In the genomic region with DNA sequence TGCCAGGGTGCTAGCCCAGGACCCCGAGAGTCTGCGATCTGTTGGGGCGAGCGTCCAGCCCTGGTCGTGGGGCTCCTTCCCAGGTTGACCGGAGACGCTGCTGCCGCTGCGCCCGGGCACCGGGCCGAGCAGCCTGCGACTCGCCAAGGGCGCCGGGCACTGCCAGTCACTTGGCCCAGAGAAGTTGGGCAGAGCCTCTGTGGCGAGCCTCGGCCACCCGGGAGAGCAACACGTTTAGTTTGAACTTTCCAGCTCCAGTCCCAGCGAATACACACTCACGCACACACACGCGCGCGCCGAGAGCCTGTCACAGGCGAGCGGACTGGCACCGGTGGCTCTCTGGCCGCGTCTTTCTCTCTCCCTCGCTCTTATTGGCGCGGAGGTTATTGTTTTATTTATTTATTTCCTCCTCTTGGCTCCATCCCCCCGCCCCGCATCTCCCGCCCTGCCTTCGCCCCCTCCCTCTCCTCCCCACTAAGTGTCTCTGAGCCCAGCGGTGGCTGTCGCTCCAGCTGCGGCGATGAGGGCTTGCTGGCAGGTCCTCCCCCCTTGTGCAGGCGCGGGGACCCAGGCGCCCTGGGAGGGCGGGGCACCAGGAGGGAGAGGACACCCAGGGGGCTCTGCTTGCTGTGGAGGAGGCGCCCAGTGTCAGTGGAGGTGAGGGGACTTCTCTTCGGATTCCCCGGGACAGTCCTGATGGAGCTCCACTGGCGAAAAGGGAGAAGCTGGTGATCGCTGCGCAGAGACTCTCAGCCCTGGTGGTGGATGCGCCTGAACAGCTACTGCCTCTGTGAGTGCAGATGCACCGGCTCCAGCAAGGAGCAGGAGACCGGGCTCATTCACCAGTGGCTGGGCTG, we compare ENCODE assay signal across 8 mouse cellular contexts.
DNase-seq lines count a peak whose midpoint lies in the region; ATAC-seq and TF ChIP-seq lines count a peak whose summit lies in the region.

No protein-coding gene starts in this region.

- TF ChIP-seq CTCF in ES-Bruce4 (IDR thresholded peaks at IDR 0.05; ENCODE audit: low read depth, low read length) = no peak

- TF ChIP-seq POLR2A in ES-Bruce4 (IDR thresholded peaks at IDR 0.05; ENCODE audit: insufficient read depth, low read length) = no peak

- H3K36me3 ChIP-seq in ES-Bruce4 (ENCODE audit: control insufficient read depth, insufficient read depth, low read length, poor library complexity, severe bottlenecking) = no peaks in the 10 kb centered on the region
- no peaks in the 10 kb centered on the region for H3K36me3 ChIP-seq in embryonic facial prominence, embryonic 14.5 days (ENCODE audit: control insufficient read depth, insufficient read depth, low read length)
- H3K36me3 ChIP-seq in neural tube, embryonic 13.5 days = no peaks in the 10 kb centered on the region

- peak overlapping the region; percentile 67 for H3K4me3 ChIP-seq in ES-Bruce4 (ENCODE audit: low read depth, low read length)
- H3K4me3 ChIP-seq in embryonic facial prominence, embryonic 14.5 days (ENCODE audit: low read depth, low read length) = peak overlapping the region; percentile 61
- H3K4me3 ChIP-seq in neural tube, embryonic 13.5 days = peak overlapping the region; percentile 62

- no peak overlapping the region for H3K27ac ChIP-seq in ES-Bruce4 (ENCODE audit: insufficient read depth, low read length)
- H3K27ac ChIP-seq in embryonic facial prominence, embryonic 14.5 days (replicated peaks; ENCODE audit: low read depth, low read length) = no peak overlapping the region
- H3K27ac ChIP-seq in neural tube, embryonic 13.5 days (replicated peaks) = peak overlapping the region; percentile 85

- H3K27me3 ChIP-seq in ES-Bruce4 (ENCODE audit: control insufficient read depth, insufficient read depth, low read length, poor library complexity, severe bottlenecking) = peaks cover 19% of the 10 kb centered on the region
- peaks cover 45% of the 10 kb centered on the region for H3K27me3 ChIP-seq in embryonic facial prominence, embryonic 14.5 days (replicated peaks; ENCODE audit: control insufficient read depth, insufficient read depth, low read length)
- H3K27me3 ChIP-seq in neural tube, embryonic 13.5 days = peaks cover 15% of the 10 kb centered on the region; the same call in 1 of the 2 replicates

- TF ChIP-seq EP300 in ES-Bruce4 (IDR thresholded peaks at IDR 0.05; ENCODE audit: insufficient read depth, low read depth, low read length) = no peak

- 0% methylated on average over 32 of the region's 56 CpGs for WGBS in embryonic facial prominence, embryonic 14.5 days
- under 1% methylated on average over 56 of the region's 56 CpGs for WGBS in neural tube, embryonic 13.5 days

- no peaks in the 10 kb centered on the region for H3K4me1 ChIP-seq in ES-Bruce4 (ENCODE audit: control insufficient read depth, insufficient read depth, low read length)
- no peaks in the 10 kb centered on the region for H3K4me1 ChIP-seq in embryonic facial prominence, embryonic 14.5 days (ENCODE audit: control insufficient read depth, insufficient read depth, low read length)
- H3K4me1 ChIP-seq in neural tube, embryonic 13.5 days (replicated peaks) = peaks cover 14% of the 10 kb centered on the region

- peak overlapping the region; percentile 12; the same call in 1 of the 2 replicates for H3K9ac ChIP-seq in ES-Bruce4 (ENCODE audit: low read depth, poor library complexity, severe bottlenecking)
- peak overlapping the region; percentile 60 for H3K9ac ChIP-seq in embryonic facial prominence, embryonic 14.5 days (ENCODE audit: low read depth, low read length)
- H3K9ac ChIP-seq in neural tube, embryonic 13.5 days = peak overlapping the region; percentile 72

- peak overlapping the region; percentile 100 for H3K4me2 ChIP-seq in embryonic facial prominence, embryonic 14.5 days (ENCODE audit: low read depth, low read length)
- peak overlapping the region; percentile 82 for H3K4me2 ChIP-seq in neural tube, embryonic 13.5 days

- intact Hi-C loops in heart, postnatal 10 days (cut with DNase I) = no loop called here
- intact Hi-C loops in left cerebral cortex, postnatal 25 days (cut with DNase I) = loop anchor here (10.0 kb wide), 1 partner anchor 601 kb away; no protein-coding TSS in a partner anchor

- no peaks in the 10 kb centered on the region for H3K9me3 ChIP-seq in ES-Bruce4 (replicated peaks; ENCODE audit: control insufficient read depth, insufficient read depth, low read length, poor library complexity, severe bottlenecking)
- H3K9me3 ChIP-seq in embryonic facial prominence, embryonic 14.5 days (ENCODE audit: control insufficient read depth, low read length) = no peaks in the 10 kb centered on the region
- H3K9me3 ChIP-seq in neural tube, embryonic 13.5 days = no peaks in the 10 kb centered on the region

- peak; percentile 85 for ATAC-seq in embryonic facial prominence, embryonic 14.5 days (ENCODE audit: low read depth)
- ATAC-seq in neural tube, embryonic 13.5 days (ENCODE audit: low read depth) = peak; percentile 93
- no peak for ATAC-seq in activated CD4-positive, CD25-positive, alpha-beta regulatory T cell, adult 4 months
- ATAC-seq in megakaryocyte progenitor cell, adult 5-6 weeks (replicated peaks; ENCODE audit: poor library complexity) = no peak

- DNase-seq in adrenal gland, postnatal 10 days = peak; percentile 63
- DNase-seq in embryonic facial prominence, embryonic 14.5 days (ENCODE audit: low spot score) = peak; percentile 33
- peak; percentile 30 to 47 for DNase-seq in heart, postnatal 10 days
- peak; percentile 52 to 63 for DNase-seq in left cerebral cortex, postnatal 25 days (ENCODE audit: low spot score in 2 of 2)

Comparison
In these comparisons a context has a peak if more than half of its experiments do, and no peak if none do; other contexts are left out.
1. H3K9ac ChIP-seq: peak in every context shown above with its lines; median percentile 72 in neural tube, embryonic 13.5 days; 60 in embryonic facial prominence, embryonic 14.5 days; 12 in ES-Bruce4.
2. ATAC-seq: peak in embryonic facial prominence, embryonic 14.5 days (single experiment) and neural tube, embryonic 13.5 days (single experiment); none in activated CD4-positive, CD25-positive, alpha-beta regulatory T cell, adult 4 months (single experiment) and megakaryocyte progenitor cell, adult 5-6 weeks (single experiment).
3. Peak in every context shown above with its lines, with median percentiles within 50 percentile points of each other: H3K4me3 ChIP-seq and DNase-seq.